Mouse (Mus musculus) monocyte, adult 5-6 weeks (primary cell): Measurements from ENCODE around the gene Bicd2. TPM values are rescaled to one million over a fixed set of nuclear protein-coding genes. Genes with fewer than 3 reads are reported as not detected.

Experiments used
- ATAC-seq: fragments of 153-309, 156-312 bp; replicated peaks from 2 replicates; pipeline ENCODE4 v1.8.0; 2017; ENCODE audit warnings: mild to moderate bottlenecking; ENCODE audit not compliant: low TSS enrichment, insufficient number of reproducible peaks, severe bottlenecking, poor library complexity, low FRiP score
- total RNA-seq: library from RNA; stranded (forward); fragments of 200-1000, 200-491, 200-594 nt; gene quantifications from 3 replicates; pipeline ENCODE4 v1.2.3, GENCODE M21; 2017

Gene Bicd2
- total RNA-seq, 1 experiment from 2014 or later: 24.4 TPM

DNA sequence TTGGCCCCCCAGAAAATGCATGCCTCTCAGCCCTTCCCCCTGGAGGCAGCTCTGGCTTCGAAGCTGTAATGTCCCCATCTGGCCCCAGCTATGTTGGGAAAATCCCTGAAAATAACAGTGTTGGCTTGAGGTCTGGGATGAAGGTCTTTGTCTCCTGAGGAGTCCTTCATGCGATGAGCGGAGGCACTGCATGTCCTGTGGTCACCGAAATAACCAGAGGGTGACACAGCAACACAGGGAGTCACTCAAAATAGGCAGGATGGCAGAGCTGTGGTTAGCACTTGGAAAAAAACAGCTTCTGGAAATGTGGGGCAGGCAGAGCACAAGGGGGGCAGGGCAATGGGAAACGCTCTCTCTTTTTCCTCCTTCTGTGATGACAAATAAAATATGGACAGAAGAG, 19.2 kb upstream of the Bicd2 start:
- no peak for ATAC-seq

DNA sequence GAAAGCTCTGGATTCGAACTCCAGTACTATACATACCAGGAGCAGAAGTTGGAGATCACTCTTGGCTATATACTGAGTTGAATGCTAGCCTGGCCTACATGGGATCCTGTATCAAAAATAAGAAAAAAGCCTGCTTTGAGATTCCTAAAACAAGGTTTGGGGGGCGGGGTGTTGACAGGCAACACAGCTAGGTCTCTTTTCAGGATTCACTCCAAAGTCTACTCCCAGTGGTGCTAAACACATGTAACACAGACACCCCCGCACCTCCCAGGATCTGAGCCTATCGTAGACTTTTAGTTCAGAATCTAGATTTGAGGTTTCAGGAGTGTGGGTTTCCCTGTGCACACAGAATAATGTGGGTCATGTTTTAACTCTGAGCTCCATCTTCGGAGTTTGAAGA, 18.6 kb upstream of the Bicd2 start:
- ATAC-seq: no peak

DNA sequence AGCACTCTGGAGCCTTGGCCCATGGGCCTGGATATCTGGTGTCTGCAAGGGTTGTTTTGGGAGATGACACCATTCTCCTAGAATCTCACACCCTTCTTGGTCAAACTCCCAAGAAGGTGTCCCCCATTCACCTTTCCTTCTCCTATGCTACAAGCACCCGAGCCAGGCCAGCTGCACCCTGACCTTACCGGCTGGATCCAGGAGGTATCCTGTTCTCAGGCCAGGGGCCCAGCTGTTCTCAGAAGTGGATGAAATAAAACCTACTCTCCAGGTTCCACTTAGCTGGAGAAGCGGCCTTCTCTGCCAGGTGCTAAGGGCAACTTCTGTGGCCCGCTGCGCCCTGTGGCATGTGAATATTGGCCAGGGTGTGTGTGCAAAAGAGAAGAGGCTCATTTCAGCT, 16.5 kb upstream of the Bicd2 start:
- no peak for ATAC-seq

DNA sequence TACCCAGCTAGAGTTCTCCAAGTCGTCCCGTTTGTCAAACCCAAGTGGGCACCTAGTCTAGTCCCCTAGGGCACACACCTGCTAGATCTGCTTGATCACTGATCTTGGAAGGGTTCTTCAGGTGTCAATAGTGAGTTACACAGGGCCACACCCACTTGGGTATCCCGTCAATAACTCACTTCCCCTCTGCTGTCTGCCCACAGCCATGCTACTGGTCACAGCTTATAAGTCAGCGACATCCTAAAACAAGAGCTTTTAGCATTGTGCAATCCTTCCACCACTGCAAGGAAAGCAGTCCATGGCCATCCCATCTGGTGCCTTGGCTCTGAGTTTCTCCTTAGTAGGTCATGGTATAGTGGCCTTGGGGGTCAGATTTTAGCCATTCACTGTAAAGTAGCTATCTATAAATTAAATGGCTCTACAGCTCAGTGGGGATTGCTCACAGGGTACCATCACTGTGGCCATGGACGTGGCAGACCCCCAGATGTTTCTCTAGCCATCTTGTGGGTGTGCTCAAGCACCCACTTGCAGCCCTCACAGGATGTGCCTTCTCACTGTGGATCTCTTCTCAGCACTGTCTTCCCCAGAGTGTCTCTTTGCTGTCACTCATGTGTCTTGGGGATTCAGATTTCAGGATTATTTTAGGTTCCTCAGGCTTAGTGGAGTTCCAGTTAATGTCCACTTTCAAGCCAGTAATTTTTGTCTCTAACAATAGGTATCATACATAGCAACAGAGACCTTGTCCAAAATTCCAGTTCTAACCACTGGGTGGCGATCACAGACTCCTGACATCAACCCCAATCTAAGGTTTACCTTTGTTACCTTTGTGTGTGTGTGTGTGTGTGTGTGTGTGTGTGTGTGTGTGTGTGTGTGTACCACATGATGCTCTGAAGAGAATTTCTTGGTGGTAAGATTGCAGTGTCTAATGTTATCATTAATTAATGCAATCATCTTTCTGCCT, 14.9 kb upstream of the Bicd2 start:
- ATAC-seq: peak; percentile 76

DNA sequence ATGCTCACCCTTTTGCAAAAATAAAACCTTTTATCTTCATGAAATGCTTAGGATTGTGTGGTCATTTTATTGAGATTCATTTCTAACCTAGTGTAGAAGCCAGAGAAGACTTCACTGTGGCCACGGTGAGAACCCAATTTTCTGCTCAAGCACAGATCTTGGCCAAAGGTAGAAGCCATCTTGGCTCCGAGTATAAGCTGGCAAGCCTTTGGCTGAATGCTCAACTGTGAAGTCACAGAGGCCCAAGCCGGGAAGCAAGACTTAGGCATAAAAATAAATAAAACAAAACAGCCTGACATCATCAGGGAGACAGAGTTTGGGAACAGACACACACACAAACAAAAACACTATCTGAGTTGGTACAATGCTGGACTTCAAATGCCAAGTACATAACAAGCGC, 13.3 kb upstream of the Bicd2 start:
- no peak for ATAC-seq

DNA sequence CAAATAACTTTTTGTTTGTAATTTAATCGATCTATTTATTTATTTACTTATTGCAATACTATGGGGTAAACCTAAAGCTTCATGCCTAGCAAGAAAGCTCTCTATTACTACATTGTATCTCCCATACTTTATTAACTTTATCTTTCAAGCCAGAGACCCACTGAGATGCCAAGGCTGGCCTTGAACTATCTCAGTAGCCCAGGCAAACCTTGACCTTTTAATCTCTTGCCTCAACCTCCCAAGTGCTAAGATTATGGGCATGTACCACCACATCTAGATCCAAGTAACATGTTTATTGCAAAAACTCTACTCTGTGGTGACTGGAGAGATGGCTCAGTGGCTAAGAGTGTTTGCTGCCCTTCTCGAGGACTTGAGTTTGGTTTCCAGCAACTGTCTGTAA, 8.1 kb upstream of the Bicd2 start:
- ATAC-seq: no peak

DNA sequence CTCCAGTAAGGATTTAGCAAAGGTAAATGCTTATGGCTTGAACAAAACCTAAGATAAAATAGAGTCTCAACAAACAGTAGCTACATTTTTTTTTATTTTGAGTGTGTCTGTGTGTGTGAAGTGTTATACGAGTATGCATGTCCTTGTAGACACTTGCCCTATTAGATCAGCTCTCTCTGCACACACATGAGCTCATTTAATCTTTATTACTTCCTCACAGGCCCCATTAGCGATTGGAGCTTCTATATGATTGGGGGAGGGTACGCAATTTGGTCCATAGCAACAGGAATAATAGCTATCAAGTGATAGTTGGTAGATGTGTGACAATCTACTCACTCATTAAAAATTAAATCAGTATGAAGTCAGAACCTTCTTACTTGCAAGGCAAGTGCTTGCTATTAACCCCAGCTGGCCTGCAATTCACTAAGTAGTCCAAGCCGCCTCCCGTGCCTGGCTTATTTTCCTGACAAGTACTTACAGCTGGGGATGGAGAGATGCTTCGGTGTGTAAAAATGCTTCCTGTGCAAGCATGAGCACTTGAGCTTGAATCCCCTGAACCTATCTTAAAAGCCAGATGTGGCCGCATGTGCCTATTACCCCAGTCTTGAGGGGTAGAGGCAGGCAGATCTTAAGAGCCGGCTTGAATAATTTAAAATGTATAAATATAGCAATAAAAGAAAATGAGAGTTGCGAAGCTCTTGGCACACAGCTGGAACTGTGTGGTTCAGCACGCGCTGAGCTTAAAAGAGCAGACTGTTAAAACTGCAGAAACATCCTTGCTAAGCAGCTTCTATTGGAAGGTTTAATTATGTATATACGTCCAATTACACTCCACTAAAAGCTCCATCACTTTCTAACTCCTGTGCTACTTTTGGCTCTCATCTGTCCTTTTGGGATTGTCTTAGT, 6.1 kb upstream of the Bicd2 start:
- no peak for ATAC-seq

DNA sequence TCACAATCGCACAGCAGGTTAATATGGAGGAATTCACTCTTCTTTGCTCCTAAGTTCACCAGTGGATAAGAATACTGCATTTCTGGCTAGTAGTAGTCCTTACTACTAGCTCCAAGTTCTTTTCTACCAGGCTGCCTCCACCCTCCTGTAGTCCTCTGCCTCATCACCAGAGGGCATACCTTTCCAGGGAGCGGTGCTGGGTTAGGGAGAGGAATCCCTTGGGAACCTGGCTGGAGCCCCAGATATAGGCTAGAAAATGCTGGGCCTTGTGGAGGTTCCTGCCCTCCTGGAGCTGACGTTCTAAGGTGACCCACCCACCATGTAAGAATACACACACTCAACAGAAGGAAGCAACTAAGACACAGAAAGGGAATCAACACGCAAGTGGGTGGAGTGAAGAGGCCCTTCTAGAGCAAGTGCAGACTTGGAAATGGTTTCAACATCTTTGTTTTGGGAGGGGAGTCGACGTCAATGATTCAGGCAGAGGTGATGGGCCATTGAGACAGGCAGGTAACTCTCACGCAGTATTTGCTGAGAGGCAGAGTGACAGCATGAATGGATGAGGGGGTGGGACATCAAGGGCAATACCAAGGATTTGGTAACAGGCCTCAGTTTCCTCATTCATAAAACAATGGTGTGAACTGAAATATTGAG, 2.4 kb upstream of the Bicd2 start:
- ATAC-seq: no peak

DNA sequence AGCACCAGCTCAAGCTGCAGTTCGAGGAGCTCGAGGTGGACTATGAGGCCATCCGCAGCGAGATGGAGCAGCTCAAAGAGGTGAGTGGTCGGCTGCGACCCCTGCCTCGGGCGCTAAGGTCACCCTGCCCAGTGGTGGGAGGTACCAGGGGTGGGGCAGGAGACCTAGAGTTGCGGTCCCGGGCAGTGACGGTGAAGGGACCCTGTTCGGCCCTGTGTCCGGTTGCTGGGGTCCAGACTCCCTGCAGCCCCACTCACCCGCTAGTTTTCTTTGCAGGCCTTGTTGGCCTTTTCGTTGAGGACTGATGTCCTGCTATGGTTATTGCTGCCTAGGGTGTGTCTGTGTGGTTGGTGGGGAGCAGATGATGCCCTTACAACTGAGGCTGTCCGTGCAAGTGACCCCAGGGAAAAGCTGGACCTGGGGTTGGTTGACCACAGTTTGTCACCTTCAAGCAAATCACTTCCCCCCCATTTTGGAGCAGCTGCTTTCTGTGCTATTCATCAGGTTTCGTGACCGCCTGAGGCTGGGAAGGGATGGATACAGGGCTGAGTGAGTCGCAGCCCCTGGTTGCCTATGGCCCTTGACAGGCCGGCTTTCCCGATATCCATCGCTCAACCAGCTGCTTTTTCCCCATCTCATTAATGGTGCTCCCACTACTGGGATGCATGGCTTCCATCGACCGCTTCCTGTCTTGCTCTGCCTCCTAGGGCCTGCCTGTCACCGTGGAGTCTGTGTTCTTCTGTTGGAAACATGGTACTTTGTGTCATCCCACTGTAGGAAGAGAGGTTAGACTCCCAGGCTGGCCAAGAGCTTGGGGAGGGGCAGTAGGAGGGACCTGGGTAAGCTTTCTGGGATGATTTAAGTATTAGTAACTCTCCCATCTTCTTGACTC, 692 bp downstream of the Bicd2 start:
- ATAC-seq: no peak

DNA sequence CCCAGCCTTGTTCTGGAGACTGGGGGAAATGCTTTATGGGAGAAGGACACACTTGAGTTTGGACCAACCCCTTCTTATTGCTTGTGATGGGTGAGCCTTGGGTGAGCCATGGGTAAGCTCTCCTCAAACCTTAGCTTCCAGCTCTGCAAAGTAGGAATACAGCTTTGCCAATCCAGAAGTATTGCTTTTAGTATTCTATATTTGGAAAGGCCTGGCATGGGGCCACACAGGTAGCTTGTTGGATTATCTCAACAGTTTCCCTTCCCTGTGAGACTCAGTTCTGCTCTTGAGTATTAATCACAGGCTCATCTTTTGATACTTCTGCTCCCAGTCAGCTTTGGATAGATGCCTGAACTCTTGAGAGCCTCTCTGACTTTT, 1.3 kb downstream of the Bicd2 start:
- ATAC-seq: no peak

DNA sequence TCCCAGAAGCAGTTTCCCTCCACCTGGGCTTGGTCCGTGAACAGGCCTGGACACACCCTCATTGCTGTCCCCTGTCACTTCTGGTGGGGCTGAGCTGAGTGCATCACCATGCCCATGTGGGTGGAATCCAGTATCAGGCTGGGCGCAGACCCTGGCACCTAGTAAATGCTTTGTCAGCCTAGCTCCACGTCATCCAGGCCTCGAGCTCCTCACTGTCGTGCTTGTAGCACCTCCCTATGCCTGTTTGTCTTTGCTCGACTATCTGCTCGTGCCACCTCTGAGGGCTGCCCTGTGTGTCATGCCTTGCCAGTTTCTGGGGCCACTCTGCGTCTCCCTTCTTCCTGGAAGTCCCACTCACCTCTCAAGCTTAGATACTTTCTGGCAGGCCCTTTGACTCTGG, 3.2 kb downstream of the Bicd2 start:
- no peak for ATAC-seq

DNA sequence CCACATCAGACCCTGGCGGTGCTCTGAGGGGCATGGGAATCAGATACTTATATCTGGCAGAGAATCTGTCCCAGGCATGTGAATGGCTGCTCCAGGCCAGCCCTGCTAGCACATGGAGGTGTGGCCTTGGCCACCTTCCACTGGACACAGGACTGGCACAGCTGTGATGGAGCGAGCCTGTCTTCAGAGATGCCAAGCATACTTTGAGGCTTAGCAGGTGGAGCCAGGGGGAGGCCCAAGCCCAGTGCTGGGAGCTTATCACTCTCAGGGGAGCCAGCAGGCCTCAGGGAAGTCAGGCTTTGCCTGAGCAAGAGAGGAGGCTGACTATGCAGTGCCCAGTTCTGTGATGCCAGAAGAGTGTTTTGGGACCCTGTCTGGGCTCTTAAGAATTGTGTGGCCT, 4.1 kb downstream of the Bicd2 start:
- no peak for ATAC-seq

DNA sequence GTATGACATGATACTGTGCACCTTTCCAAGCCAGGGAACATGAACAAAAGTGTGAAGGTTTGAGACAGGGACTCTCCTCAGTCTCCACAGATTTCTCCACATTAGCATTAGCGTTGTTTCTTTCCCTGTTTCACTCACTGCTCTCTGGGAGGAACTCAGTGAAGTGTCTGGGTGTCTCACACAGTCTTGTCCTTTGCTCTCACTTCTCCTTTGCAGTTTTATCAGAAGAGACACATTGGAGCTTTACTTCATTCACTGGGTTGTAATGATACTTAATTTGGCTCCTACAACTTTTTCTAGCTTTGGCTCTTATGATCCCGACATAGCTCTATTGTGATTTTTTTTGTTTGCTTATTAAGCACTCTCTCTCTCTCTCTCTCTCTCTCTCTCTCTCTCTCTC, 7.1 kb downstream of the Bicd2 start:
- ATAC-seq: no peak

DNA sequence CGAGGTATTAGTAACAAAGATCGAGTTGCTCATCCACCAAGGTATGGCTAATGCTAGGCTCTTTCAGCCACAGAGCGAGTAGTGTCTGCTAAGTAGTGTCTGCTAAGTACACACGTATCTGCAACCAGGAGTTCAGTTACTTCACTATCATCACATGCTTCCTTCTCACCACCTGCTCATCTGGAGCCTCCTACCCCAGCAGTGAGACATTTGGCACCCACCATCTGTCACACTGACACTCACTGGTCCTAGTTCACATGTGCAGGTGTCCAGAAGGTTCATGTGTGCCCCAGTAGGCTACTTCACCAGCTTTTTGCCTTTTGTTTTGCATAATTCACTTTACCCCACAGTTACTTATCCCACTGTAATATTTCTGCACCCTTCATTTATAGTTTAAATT, 8.0 kb downstream of the Bicd2 start:
- no peak for ATAC-seq

DNA sequence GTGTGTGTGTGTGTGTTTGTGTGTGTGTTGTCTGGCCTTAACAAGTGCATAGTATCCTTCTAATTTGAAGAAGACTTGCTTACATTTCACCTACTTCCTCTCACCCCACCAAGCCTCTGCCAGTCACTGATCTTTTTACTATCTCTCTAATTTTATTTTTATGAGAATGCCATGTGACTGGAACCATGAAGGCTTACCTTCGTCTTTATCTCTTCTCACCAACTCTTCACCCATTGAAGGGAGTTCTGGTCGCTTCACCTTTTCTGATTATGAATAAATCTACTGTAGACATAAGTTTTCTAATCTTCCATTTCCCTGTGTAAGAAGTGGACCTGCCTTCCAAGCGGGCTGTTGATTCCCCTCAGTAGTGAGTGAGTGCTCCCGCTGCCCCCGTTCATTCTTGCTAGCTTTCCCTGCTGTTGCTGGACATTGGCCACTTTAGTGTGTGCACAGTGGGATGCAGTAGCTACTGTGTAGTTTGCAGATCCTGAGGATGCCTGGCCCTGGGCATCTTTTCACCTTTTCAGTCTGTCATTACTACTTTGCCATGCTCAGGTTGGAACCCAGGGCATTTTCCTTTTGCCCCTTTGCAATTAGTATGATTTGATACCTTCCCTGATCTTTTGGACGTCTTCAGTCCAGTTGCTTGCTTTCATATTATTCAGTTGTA, 8.6 kb downstream of the Bicd2 start:
- ATAC-seq: no peak

DNA sequence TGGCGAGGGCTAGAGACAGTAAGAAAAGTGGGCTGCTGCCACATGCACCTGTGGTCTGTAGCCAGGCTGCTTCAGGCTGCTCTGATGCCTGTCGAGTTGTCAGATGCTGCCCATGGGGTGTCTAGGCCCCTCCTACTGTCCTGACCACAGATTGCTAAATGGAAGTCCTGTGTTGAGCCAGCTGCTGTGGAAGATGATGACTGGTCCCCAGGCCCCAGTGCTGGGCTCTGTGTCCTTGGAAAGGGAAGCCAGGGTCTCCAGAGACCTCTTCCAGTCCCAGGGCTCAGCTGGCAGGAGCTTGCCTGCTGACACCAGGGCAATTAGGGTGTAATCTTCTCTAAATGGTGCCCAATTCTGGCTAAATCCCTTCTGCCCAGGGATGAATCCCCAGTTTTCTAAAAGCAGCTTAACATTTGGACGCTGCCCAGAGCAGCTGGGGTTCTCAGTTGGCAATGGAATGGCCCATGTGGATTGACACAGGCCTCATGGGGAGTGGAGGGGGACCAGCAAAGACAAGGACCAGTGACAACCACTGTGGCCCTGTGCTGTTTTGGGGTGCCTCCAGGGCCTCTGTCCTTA, 11.3 kb downstream of the Bicd2 start:
- no peak for ATAC-seq

DNA sequence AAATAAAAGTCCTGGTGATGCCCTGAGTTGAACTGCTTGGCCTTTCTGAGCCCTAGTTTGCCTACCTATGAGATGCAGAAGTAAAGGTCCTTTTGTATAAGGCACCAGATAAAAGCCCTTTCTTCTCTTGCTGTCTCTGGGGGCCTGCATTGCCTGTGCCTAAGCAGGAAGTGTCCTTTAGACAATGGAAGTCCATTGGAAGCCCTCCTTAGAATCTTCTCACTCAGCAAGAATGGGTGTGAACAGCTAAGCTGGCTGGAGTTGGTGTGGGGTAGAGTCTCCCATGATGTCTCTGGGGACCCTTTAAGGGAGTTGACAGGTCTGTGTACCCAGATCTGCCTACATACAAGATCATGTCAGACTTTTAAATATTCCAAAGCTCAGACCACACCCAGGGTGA, 12.0 kb downstream of the Bicd2 start:
- no peak for ATAC-seq
